Mouse (Mus musculus): Measurements from ENCODE around the gene Tbxas1. TPM values are rescaled to one million over a fixed set of nuclear protein-coding genes. Genes with fewer than 3 reads are reported as not detected.

Gene Tbxas1
- 1 to 10 TPM in 3 of 4 experiments, under 1 TPM in 1; 0.87 to 3.9 (median 1.6) TPM for total RNA-seq (2022)

DNA sequence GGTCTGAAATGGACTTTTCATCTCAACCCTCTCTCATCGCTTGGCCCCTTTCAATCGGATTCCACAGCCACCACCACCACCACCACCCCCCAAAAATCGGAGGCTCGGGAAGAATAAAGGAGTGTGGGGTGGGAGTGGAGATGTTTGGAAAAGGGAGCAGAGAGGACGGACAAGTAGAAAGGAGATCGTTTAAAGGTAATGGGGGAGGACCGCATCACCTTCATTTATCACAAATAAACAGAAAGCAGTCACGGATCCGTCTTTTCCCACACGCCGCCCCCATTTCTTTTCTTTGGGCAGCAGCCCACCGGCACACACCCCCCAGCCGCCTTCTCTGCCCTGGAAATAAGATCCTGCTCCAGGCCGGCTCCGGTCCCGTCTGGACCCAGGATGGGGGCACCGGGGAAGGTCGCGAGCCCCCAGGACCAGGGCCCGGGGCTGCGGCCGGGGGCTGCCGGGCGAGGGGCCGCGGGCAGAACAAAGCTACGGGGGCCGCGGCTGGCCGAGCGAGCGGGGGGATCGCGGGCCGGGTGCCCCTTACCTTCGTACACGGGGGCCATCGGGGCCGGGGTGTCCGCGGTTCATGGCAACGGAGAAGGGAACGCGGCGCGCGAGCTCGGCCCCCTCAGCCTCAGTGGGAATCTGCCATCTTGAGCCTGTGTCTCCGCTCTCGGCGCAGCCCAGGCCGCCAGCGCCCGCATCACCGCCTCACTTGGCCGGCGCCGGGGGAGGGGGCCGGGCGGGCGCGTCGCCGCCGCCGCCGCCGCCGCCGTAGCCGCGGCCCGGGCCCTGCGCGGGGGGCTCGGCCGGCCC is at the start of gene Tbxas1:
Gene Tbxas1 (plus strand): TSS at position 147 of the 813 bp plus-strand sequence.
- DNase-seq (ENCODE audit: low spot score): peak; percentile 24

DNA sequence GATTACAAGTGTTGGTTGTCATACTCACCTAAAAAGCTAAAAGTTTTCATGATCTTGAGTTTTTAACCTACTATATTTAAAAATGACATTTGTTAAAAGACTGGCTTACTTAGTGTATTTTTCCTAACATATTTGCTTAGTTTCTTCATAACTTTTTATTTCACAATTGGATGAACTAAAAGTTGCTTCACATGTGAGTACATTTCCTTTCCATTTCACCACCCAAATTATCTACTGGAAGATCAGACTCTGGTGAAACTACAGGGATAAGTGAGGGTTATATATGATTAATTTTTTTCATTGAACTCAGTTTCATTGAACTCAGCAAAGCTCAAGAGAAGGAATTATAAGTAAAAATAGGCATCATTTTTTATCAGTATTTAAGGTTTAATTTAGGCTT is 49.3 kb upstream of the Tbxas1 start:
- DNase-seq (ENCODE audit: low spot score): no peak

DNA sequence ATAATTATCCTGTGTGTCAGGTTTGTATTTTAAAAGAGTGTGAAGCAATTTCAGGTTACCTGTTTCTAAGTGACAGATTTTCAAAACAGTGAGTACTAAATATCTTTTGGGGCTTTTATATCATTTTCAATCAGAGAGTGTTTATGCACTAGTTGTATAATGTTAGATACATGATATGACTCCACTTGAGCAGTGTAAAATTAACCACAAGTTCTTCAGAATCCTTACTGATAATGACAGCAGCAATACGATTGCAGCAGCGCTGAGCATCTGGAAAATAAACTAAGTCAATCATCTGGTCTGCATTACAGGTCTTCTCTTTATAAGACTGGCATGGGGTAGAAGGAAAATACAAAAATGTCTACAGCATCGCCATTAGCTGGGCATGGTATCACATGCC is 48.3 kb upstream of the Tbxas1 start:
- no peak for DNase-seq (ENCODE audit: low spot score)

- no peak for DNase-seq (ENCODE audit: low spot score)
Observed at GRCm38 (mm10) chr6:38827435-38827834, 47.8 kb upstream of the Tbxas1 start.

- no peak for DNase-seq (ENCODE audit: low spot score)
Observed at GRCm38 (mm10) chr6:38828211-38828610, 47.0 kb upstream of the Tbxas1 start.

GRCm38 (mm10) chr6:38829452-38829851 is 45.8 kb upstream of the Tbxas1 start:
- DNase-seq (ENCODE audit: low spot score): no peak

DNA sequence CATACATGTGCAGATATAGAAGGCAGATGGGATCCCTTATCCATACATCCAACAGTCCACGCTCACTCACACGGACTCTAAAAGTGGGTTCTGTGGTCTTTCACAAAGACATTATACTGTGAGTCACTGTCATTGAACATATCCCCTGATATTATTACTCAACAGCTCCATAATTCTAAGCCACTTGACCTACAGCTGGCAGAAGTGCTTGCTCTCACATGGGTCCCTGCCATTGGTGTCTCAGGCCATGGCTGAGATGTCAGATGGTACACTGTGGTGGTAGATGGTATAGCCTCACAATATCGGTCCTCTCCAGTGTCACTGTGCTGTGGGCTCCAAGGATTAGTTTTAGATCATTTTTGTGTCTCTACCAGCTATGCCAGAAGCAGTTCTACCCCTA is 41.5 kb upstream of the Tbxas1 start:
- no peak for DNase-seq (ENCODE audit: low spot score)

- DNase-seq (ENCODE audit: low spot score): no peak
Observed at GRCm38 (mm10) chr6:38834727-38835126, 40.5 kb upstream of the Tbxas1 start.

GRCm38 (mm10) chr6:38835217-38835616 is 40.0 kb upstream of the Tbxas1 start:
- DNase-seq (ENCODE audit: low spot score): no peak

DNA sequence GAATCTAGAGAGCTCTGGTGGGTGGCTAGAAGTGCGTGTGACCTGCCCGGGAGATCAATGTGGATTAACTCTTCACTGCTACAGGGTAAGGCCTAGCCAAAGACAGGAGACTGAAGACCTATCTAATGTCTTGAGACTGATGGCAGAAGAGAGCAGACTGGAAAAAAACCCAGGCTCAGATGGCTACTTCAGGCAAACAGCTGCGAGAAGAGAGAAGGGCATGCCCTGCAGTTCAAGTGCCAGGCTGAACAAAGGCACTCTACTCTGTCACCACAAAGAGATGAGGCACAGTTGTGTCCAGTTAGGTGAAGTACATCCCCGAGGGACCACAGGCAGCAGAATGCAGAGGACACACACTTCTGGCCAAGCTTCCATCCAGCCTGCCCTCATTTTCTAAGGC is 37.1 kb upstream of the Tbxas1 start:
- DNase-seq (ENCODE audit: low spot score): no peak

DNA sequence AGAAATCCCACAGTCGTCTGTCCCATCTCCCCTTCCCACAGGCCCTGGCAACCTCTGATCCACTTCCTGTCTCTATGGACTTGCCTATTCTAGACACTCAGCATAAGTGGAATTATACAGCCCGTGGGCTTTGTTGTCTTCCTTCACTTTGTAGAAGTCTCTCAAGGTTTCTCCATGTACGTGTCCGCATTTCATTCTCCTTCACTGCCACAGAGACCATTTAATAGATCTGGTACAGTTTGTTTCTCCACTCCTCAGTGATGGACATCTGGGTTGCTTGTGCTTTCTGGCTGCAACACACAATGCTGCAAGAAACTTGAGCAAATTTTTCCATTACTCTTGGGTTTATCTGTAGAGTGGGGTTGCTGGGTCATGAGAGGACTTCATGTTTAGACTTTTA is 35.3 kb upstream of the Tbxas1 start:
- no peak for DNase-seq (ENCODE audit: low spot score)

DNA sequence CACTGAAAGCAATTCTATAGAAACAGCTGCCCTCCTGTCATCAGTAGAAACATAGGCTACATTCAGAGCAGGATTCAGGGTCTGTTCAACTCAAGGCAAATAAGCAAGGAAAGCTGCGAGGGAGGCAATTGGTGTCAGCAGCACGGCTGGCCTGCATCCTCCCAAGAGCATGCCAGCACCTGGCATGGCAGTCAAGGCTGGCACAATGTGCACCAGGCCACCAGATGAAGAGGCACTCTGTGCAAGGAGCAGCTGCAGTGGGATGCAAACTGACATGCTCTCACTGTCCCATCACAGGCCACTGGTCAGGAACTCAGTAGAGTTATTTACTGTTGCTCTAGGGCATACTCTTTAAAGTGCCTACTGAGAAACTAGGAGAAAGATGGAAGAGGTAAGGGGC is 34.8 kb upstream of the Tbxas1 start:
- no peak for DNase-seq (ENCODE audit: low spot score)

DNA sequence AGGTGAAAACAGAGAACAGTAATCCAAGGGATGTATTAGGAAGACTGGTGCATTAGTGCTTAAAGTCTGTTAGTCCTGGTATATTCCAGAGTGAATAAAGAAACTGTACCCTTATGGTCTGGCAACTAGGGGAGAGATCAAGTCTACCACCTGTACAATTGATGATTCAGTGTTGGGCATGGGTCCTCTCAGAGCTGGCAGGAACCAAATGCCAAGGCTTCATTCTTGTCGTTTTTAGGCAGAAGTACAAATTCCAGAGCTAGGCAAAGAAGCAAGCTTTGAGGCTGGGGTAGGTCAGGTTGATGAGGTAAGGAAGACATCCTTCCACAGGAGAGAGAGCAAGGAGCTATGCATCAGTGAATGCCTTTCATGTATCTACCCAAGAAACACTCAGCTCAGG is 34.4 kb upstream of the Tbxas1 start:
- DNase-seq (ENCODE audit: low spot score): no peak

DNA sequence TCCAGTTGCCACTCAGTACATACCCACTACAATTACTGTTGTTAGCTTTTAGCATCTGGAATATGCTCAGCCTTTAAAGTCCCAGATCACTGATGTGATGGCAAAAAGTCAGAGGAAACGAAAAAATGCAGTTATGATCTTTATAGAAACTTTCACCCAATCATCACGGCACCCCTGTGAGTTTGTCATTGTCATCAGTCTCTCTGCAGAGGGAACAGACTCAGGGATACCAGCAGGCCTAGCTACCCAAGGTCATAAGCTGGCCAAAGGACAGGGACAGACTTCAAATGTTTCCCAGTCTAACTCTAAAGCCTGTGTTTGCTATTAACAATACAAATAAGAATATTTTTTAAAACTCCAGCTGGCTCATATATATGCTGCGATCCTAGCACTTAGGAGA is 33.7 kb upstream of the Tbxas1 start:
- DNase-seq (ENCODE audit: low spot score): no peak

- no peak for DNase-seq (ENCODE audit: low spot score)
Observed at GRCm38 (mm10) chr6:38845117-38845516, 30.1 kb upstream of the Tbxas1 start.

GRCm38 (mm10) chr6:38845876-38846275 is 29.3 kb upstream of the Tbxas1 start:
- DNase-seq (ENCODE audit: low spot score): no peak

- no peak for DNase-seq (ENCODE audit: low spot score)
Observed at GRCm38 (mm10) chr6:38846330-38847195, 28.6 kb upstream of the Tbxas1 start.

DNA sequence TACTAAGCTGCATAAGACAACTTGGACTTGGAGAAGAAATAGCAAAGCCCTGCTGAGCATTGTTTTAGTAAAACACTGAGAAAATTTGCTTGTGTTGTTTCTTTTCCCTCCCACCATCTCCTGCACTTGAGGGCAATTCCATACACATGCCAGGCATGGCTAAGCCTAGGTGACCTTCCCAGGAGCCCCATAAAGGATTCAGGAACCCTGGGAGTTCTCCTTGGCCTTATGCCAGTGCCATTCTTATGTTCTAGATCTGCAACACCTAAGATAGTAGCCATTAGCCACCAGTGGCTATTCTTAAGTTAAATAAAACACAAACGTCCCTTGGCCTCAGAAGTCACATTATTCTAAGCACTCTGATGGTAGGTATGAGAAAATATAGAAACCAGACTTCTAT is 27.8 kb upstream of the Tbxas1 start:
- no peak for DNase-seq (ENCODE audit: low spot score)

- no peak for DNase-seq (ENCODE audit: low spot score)
Observed at GRCm38 (mm10) chr6:38847958-38848910, 27.0 kb upstream of the Tbxas1 start.

DNA sequence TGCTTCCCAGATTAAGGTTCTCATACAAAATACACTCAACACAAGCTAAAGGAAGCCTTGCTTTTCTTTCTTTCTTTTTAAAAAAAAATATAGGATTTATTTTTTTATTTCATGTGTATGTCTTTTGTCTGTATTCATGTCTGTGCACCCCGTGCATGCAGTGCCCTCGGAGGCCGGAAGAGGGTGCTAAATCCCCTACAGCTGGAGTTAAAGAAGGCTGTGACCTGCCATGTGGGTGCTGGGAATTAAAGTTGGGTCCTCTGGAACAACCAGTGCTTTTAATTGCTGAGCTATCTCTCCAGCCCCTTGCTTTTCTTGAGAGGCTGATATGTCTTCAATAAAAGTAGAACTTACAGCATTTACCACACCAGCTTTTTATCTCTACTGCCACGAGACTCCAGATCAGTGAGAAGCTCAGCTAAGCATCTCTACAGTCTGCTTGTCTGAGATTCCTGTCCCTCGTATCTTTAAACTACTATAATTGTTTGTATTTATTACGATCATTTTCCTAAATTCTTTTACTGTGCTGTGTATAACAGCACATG is 24.4 kb upstream of the Tbxas1 start:
- no peak for DNase-seq (ENCODE audit: low spot score)

- no peak for DNase-seq (ENCODE audit: low spot score)
Observed at GRCm38 (mm10) chr6:38851740-38852139, 23.5 kb upstream of the Tbxas1 start.
